Mouse (Mus musculus): ENCODE results near the gene Cacna1i. TPM values are rescaled to one million over a fixed set of nuclear protein-coding genes. Genes with fewer than 3 reads are reported as not detected.

Cacna1i gene
- total RNA-seq (2014; rRNA removed), result 11.1 and 12.5 TPM in 2 replicates
- polyA plus RNA-seq (2015; fragmentation: Nextera tagmentation; extraction: Ambion mirVana), result 0.34 and 0.58 TPM in 2 replicates

GRCm38 (mm10) chr15:80286851-80287415 is at the start of gene Cacna1i:
TSS of gene Cacna1i (plus strand) at chr15:80287238.
- H3K27ac ChIP-seq (ENCODE audit: low read depth, low read length), result peak within 1 kb of the TSS; percentile 59; the same call in 1 of the 2 replicates
- peak; percentile 95 for ATAC-seq
- peak within 1 kb of the TSS; percentile 72 for H3K4me3 ChIP-seq (ENCODE audit: low read depth, low read length)
- no peaks in the 10 kb centered on the region for H3K4me1 ChIP-seq (ENCODE audit: insufficient read depth)
- no peaks in the 10 kb centered on the region for H3K36me3 ChIP-seq (ENCODE audit: insufficient read depth)
- peak within 1 kb of the TSS; percentile 69 for H3K9ac ChIP-seq
- WGBS, result 1% methylated on average over 48 of the region's 50 CpGs
- peak within 1 kb of the TSS; percentile 77 for H3K4me2 ChIP-seq (ENCODE audit: low read depth)
- peaks cover 33% of the 10 kb centered on the region for H3K27me3 ChIP-seq (ENCODE audit: insufficient read depth, low read length)
- H3K9me3 ChIP-seq (ENCODE audit: low read length), result no peaks in the 10 kb centered on the region
- TF ChIP-seq CTCF (IDR thresholded peaks at IDR 0.05; ENCODE audit: low read depth), result peak; percentile 65
- peak; percentile 88 for DNase-seq

- WGBS, result 95% methylated on average over 12 of the region's 12 CpGs
- ATAC-seq, result no peak
- H3K4me1 ChIP-seq (ENCODE audit: insufficient read depth), result no peaks in the 10 kb centered on the region
- H3K4me2 ChIP-seq (ENCODE audit: low read depth), result no peak overlapping the region
- no peak overlapping the region for H3K27ac ChIP-seq (ENCODE audit: low read depth, low read length)
- H3K27me3 ChIP-seq (ENCODE audit: insufficient read depth, low read length), result no peaks in the 10 kb centered on the region
- no peak overlapping the region for H3K9ac ChIP-seq
- no peaks in the 10 kb centered on the region for H3K9me3 ChIP-seq (ENCODE audit: low read length)
- no peak for TF ChIP-seq CTCF (IDR thresholded peaks at IDR 0.05; ENCODE audit: low read depth)
- H3K36me3 ChIP-seq (ENCODE audit: insufficient read depth), result peaks cover 83% of the 10 kb centered on the region
- H3K4me3 ChIP-seq (ENCODE audit: low read depth, low read length), result no peak overlapping the region
- no peak for DNase-seq
These were observed 38.9 kb upstream of the Cacna1i start for GRCm38 (mm10) chr15:80248135-80248534.

- Histone ChIP-seq H3K27ac (ENCODE audit: low read depth, low read length) (no peak overlapping the region), H3K4me2 (ENCODE audit: low read depth) (no peak overlapping the region), H3K4me3 (ENCODE audit: low read depth, low read length) (no peak overlapping the region), H3K36me3 (ENCODE audit: insufficient read depth) (peaks cover 79% of the 10 kb centered on the region), H3K9ac (no peak overlapping the region), H3K9me3 (ENCODE audit: low read length) (no peaks in the 10 kb centered on the region), H3K4me1 (ENCODE audit: insufficient read depth) (no peaks in the 10 kb centered on the region), H3K27me3 (ENCODE audit: insufficient read depth, low read length) (no peaks in the 10 kb centered on the region)
- ATAC-seq, result no peak
- TF ChIP-seq CTCF (IDR thresholded peaks at IDR 0.05; ENCODE audit: low read depth), result no peak
- no peak for DNase-seq
- WGBS, result 100% methylated on average over 1 of the region's 1 CpGs
These were observed 38.4 kb upstream of the Cacna1i start for GRCm38 (mm10) chr15:80248596-80248995.

DNA sequence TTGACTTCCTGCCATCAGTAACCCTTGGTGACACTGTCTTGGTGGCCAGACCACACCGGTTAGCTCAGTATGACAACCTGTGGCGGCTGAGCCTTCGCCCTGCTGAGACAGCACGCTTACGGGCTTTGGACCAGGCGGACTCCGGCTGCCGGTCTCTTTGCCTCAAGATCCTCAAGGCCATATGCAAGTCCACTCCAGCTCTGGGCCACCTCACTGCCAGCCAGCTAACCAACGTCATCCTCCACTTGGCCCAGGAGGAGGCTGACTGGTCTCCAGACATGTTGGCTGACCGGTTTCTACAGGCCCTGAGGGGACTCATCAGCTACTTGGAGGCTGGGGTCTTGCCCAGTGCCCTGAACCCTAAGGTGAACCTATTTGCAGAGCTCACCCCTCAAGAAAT is 37.4 kb upstream of the Cacna1i start:
- 95% methylated on average over 10 of the region's 10 CpGs for WGBS
- Histone ChIP-seq H3K27me3 (ENCODE audit: insufficient read depth, low read length) (no peaks in the 10 kb centered on the region), H3K36me3 (ENCODE audit: insufficient read depth) (peaks cover 71% of the 10 kb centered on the region), H3K9ac (no peak overlapping the region), H3K4me1 (ENCODE audit: insufficient read depth) (peaks cover 7% of the 10 kb centered on the region), H3K4me2 (ENCODE audit: low read depth) (no peak overlapping the region), H3K4me3 (ENCODE audit: low read depth, low read length) (no peak overlapping the region), H3K27ac (ENCODE audit: low read depth, low read length) (no peak overlapping the region), H3K9me3 (ENCODE audit: low read length) (no peaks in the 10 kb centered on the region)
- no peak for TF ChIP-seq CTCF (IDR thresholded peaks at IDR 0.05; ENCODE audit: low read depth)
- ATAC-seq (no peak), DNase-seq (no peak)

GRCm38 (mm10) chr15:80250586-80250985 is 36.5 kb upstream of the Cacna1i start:
- peaks cover 7% of the 10 kb centered on the region for H3K4me1 ChIP-seq (ENCODE audit: insufficient read depth)
- no peaks in the 10 kb centered on the region for H3K27me3 ChIP-seq (ENCODE audit: insufficient read depth, low read length)
- no peak for TF ChIP-seq CTCF (IDR thresholded peaks at IDR 0.05; ENCODE audit: low read depth)
- DNase-seq (no peak), ATAC-seq (no peak)
- H3K27ac ChIP-seq (ENCODE audit: low read depth, low read length), result no peak overlapping the region
- peaks cover 66% of the 10 kb centered on the region for H3K36me3 ChIP-seq (ENCODE audit: insufficient read depth)
- no peak overlapping the region for H3K9ac ChIP-seq
- 94% methylated on average over 6 of the region's 6 CpGs for WGBS
- no peak overlapping the region for H3K4me3 ChIP-seq (ENCODE audit: low read depth, low read length)
- H3K9me3 ChIP-seq (ENCODE audit: low read length), result no peaks in the 10 kb centered on the region
- H3K4me2 ChIP-seq (ENCODE audit: low read depth), result no peak overlapping the region

DNA sequence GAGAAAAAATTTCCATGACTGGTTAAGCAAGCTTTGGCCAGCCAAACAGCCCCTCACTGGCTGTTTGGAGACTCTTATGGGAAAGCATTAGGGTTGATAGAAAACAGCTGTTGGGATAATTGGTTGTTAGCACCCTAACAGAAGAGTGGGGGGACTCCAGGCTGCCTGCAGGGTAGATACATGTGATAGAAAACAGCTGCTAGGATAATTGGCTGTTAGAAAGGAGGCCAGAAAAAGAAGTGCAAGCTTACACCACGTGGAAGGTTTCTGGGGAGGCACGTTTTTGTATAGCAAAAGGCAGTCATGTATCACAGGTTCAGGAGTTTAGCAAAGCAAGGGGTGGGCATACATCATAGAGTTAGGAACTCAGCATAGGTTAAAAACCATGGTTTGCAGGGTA is 33.5 kb upstream of the Cacna1i start:
- H3K4me2 ChIP-seq (ENCODE audit: low read depth), result no peak overlapping the region
- no peak for TF ChIP-seq CTCF (IDR thresholded peaks at IDR 0.05; ENCODE audit: low read depth)
- no peak overlapping the region for H3K4me3 ChIP-seq (ENCODE audit: low read depth, low read length)
- H3K27me3 ChIP-seq (ENCODE audit: insufficient read depth, low read length), result no peaks in the 10 kb centered on the region
- H3K9me3 ChIP-seq (ENCODE audit: low read length), result no peaks in the 10 kb centered on the region
- ATAC-seq (no peak), DNase-seq (no peak)
- peak overlapping the region; percentile 100; the same call in 1 of the 2 replicates for H3K27ac ChIP-seq (ENCODE audit: low read depth, low read length)
- H3K4me1 ChIP-seq (ENCODE audit: insufficient read depth), result peaks cover 22% of the 10 kb centered on the region
- 23% methylated on average over 2 of the region's 2 CpGs for WGBS
- H3K9ac ChIP-seq, result no peak overlapping the region
- peaks cover 63% of the 10 kb centered on the region for H3K36me3 ChIP-seq (ENCODE audit: insufficient read depth)

DNA sequence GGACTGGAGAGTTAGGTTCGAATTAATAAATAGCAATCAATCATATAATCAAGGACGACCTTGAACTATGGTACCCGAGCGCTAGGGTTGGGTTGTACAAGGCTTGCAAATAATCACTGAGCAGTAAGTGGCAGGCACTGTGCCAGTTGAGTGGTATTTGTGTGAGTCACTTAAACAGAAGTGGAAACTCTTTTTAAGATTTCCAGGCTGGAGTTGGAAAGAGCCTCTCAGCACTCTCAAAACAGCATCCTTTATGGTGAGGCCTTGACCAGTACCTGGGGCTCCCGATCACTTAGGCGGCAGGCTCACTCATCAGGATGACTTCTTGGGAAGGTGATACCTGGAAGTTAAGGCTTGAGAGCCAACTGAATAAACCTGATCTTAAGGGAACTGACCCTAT is 32.8 kb upstream of the Cacna1i start:
- H3K27ac ChIP-seq (ENCODE audit: low read depth, low read length), result peak overlapping the region; percentile 100
- peaks cover 22% of the 10 kb centered on the region for H3K4me1 ChIP-seq (ENCODE audit: insufficient read depth)
- no peak for TF ChIP-seq CTCF (IDR thresholded peaks at IDR 0.05; ENCODE audit: low read depth)
- ATAC-seq (no peak), DNase-seq (no peak)
- no peaks in the 10 kb centered on the region for H3K27me3 ChIP-seq (ENCODE audit: insufficient read depth, low read length)
- peak overlapping the region; percentile 93 for H3K4me3 ChIP-seq (ENCODE audit: low read depth, low read length)
- H3K9ac ChIP-seq, result peak overlapping the region; percentile 73
- no peaks in the 10 kb centered on the region for H3K9me3 ChIP-seq (ENCODE audit: low read length)
- H3K4me2 ChIP-seq (ENCODE audit: low read depth), result peak overlapping the region; percentile 97
- H3K36me3 ChIP-seq (ENCODE audit: insufficient read depth), result peaks cover 62% of the 10 kb centered on the region
- 56% methylated on average over 6 of the region's 6 CpGs for WGBS

Measured in forebrain, postnatal 0 days (tissue).